Mouse (Mus musculus): ENCODE data around the gene Sema6d.

DNA sequence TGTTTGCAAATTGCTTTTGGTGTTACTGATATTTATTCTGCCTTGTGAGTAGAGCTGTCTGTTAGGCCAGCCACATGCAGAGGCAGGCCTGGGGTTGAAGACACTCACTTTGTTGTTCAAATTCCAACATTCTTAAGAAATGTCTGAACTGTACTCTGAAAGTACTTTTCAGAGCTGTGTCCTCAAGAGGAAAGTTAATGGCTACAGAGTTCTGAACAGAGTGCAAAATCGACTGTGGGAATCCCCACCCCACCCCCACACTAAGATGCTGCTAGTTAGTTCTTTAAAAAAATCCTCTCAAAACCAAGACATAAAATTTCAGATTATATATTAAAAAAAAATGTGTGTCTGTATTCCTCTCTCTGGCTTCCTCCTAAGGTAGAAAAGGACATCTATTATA lies 86.5 kb downstream of the Sema6d start:
- no peak for TF ChIP-seq CTCF (IDR thresholded peaks at IDR 0.05; ENCODE audit: control insufficient read depth, insufficient read depth, insufficient read length)
- TF ChIP-seq CEBPB (IDR thresholded peaks at IDR 0.05; ENCODE audit: low read depth): no peak
- no peak for TF ChIP-seq USF1 (IDR thresholded peaks at IDR 0.05; ENCODE audit: low read depth)
- no peak for TF ChIP-seq FOSL1 (IDR thresholded peaks at IDR 0.05; ENCODE audit: insufficient read depth, low read length, poor library complexity, severe bottlenecking)

Measured in C2C12 (cell line).